Mouse (Mus musculus): ENCODE results near the gene Nsa2.
A peak's percentile ranks its signal among the peaks of the same experiment; 100 is the strongest.
"Not testable (repeated sequence)": the region's sequence is repeated elsewhere in the genome, so short reads cannot be mapped to it uniquely, and the experiment has no call there.

Gene Nsa2

DNA sequence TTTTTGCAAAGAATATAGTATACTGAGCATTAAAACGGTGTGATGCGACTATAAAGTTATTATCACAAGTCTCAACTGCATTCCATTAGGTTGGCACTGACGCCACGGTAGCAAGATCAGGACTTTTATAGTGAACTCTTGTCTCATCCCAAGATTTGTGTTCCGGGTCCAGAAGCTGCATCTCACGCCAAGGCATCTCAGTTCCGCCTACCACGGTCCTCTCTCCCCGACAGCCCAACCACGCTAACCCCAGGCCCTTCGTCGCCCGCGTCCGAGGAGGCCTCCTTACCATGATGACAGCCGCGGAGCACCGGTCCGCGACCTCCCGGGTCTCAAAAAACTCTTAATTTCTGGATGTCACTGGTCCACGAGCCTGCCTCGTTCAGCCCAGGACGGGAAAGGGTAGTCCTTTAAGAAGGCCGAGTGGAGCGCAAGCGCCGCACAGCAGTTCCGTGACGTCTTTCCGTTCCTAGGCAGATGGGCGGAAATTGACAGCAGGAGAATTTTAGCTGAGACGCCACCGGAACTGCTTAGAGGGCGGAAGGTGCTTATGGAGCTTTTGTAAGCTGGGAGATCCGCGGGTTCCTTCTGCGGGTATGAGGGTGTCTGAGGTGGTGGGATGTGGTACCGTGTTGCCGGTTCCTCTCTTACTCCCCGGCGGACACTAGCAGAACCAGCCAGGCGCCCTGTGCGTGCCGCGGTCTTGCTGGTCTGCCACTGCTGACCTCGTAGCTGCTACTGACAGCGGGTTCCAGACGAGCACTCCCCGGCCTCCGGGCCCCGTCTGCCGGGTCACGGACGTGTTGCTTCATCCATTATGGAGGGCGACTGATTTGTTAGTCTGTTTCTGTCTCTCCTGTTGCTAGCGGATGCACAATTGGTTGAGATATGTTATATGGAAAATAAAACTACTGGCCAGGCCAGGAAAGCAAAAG, at the start of gene Nsa2, which contains the start of gene Gfm2:
Gene Nsa2 (minus strand): TSS at position 472 of the 935 bp plus-strand sequence.
Gene Gfm2 (plus strand): TSS at position 472 of the 935 bp plus-strand sequence.
- DNase-seq (ENCODE audit: low read depth, low spot score), result peak; percentile 88

DNA sequence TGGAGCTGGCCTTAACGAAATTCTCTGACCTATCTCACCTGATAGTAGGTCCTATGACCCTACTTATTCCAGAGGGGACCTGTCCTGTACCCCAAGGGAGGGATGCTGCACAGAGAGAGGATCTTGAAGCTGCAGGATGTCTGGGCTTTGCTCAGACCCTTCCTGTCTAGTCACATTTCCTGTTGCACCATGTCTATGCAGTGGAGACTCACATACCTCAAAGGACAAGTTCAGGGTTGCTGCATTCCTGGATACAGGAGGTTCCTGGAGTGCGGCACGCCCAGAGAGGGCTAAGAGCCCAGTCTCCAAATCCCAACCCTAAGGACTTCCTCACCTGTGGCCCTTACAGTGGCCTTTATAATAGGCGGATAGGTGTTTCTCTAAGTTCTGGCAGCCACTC, 48.6 kb upstream of the Nsa2 start:
- DNase-seq (ENCODE audit: low read depth, low spot score), result no peak

DNA sequence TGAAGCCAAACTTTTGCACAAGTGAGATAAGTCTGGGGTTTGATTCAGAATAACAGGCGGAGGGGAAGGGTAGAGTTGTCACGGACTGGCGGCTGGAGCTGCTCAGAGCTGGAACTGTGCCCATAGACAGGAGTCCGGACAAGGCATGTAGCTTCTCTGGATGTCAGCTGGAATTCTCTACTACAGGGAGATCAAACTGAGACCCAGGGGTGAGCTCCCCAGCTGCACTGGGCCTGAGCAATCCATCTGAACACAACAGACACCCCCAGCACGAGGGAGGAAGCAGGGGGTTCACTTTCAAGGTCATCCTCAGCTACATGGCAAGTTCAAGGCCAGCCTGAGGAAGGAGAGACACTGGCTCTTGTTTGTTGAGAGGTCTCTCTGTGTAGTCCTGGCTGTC, 46.9 kb upstream of the Nsa2 start:
- DNase-seq (ENCODE audit: low read depth, low spot score), result no peak

DNA sequence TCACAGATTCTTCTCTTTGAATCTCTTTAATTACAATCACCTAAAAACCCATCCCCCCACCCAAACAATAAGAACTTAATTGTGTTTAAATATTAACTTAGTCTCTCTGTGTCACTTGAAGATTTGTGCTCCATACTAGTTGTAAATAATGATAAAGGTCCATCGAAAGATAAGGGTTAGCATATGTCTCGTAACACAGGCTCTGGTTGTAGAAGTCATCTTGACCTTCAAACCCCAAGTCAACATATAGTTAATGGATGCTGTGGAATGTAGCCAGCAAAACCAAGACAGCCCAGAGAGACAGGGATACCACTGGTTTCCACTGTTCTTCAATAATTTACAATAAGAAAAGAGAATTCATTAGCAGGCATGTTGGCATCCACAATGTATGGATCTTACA, 46.4 kb upstream of the Nsa2 start:
- DNase-seq (ENCODE audit: low read depth, low spot score), result no peak

DNA sequence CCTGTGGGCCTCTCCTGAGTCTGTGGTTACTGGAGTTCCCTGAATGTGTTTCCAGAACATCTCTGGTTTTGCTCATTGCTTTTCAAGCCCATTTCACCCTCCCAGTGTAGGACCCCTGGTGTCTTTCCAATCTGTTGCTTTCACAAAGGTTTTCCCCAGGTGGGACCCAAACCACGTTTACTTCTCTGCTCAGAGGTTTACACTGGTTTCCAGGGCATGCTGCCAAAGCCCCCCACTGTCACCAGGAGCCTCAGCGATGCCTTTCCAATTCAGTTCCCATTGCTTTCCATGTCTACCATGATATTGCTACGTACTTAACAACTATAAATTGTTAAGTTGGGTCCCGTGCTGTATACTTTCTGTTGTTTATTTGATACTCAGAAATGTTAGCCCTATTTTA, 45.1 kb upstream of the Nsa2 start:
- no peak for DNase-seq (ENCODE audit: low read depth, low spot score)

DNA sequence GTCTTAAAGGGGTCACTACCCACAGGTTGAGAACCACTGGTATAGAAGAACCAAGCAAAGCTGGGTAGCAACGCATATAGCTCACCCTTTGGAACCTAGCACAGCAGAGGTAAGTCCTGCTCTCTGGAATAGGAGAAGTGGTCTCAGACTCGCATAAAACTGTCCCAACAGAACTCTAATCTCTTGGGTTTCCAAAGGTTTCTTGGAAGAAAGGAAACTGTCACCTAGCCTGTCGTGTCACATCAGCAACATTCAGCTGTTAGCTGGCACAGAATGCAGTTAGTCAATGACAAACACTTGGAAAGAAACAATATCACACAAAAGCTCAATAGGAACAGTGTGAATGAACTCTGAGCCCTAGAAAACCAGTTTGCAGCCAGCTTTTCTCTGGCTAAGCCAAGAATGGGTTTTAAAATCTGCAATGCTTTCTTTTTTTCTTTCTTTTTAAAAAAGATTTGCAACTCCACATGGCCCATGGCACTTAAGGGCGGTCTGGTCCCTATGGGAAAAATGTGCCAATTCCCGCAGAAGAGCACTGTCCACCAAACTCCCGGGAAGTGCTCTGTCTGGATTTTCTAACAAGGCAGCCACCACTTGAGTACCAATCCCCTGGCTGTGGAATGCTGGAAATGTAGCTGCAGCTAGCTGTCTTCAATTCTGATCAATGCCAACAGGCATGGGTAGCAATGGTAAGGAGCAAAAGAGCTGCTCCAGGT, 42.5 kb upstream of the Nsa2 start:
- no peak for DNase-seq (ENCODE audit: low read depth, low spot score)

DNA sequence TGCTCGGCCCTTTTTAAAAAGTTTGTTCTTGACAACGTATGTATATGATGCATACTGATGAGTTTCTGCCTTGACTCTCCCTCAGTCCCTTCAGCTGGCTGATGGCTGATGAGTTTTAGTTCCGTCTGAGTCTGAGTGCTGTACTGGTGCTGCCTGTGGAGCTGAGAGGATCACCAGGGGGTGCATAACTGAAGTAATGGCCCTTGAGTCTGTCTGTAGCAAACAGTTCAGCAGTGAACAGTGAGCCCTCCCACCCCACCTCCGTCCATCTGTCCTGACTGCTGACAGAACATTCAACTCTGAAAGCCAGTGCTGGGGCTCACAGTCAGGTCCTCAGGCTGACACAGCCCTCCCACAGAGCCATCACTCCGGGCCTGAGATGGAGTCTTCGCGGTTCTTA, 41.2 kb upstream of the Nsa2 start:
- DNase-seq (ENCODE audit: low read depth, low spot score), result no peak

DNA sequence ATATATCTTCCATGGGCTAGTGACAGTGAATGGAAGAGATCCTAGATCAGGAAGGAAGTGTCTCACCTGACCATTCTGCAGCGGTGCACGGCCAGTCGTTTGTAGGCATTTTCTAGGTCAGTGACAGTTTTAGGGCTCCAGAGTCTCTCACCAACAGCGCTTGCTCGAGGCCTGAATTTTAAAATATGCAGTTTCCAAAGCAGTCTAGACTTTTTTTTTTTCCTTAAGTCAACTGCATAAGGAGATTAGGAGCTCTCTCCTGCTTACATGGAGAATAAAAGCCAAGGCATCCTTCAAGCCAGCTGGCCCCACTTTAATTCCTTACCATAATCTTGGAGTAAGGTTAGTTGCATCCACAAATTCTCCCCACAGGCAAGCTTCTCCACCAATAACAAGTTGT, 39.0 kb upstream of the Nsa2 start:
- no peak for DNase-seq (ENCODE audit: low read depth, low spot score)

DNA sequence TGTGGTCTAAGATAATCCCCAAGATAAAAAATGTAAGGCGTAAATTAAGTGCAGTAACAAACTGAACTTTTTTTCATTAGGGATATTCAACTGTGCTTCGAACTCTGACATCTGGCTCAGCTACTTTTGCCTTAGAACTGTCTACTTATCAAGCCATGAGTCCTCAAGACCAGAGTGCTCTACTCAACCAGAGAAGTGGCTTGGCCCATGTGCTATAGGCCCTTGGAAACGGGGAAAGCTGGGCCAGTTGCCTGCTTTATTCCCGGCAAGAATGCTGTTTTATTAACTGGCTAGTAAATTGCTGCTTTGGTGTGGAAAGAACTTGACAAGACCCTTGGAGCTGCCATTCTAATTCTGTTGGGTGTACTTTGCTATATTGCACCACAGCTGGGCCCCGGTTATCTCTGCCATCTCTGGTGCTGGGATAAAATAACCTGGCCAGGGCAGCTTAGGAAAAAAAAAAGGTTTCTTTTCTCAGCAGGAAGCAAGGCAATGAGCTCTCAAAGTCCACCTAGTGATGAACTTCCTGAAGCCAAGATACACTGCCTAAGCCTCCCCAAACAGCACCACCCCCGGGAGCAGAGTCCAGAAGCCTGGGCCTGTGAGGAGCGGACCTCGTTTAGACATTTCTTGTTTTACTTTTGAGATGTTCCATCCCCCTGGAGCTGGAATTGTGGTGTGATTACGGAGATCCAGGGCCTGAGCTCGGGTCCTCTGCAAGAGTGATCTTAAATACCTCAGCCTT, 38.0 kb upstream of the Nsa2 start:
- DNase-seq (ENCODE audit: low read depth, low spot score), result no peak

DNA sequence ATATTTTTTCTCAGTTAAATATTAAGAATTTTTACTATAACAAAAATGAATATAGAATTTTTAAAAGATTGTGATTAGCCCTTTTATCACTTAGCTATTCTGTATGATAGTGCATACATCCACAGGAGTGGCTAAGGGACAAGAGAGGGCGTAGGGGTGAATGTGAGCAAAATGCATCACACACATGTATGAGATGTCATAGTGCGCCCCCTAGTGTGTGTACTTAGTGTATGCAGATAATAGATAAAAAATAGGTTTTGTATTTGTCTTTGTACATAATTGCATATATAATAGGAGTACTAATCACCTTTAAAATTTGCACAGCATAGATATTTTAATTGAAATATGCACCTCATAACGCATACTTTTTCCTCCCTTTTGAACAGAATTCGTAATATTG, 8.1 kb upstream of the Nsa2 start:
- DNase-seq (ENCODE audit: low read depth, low spot score), result no peak

DNA sequence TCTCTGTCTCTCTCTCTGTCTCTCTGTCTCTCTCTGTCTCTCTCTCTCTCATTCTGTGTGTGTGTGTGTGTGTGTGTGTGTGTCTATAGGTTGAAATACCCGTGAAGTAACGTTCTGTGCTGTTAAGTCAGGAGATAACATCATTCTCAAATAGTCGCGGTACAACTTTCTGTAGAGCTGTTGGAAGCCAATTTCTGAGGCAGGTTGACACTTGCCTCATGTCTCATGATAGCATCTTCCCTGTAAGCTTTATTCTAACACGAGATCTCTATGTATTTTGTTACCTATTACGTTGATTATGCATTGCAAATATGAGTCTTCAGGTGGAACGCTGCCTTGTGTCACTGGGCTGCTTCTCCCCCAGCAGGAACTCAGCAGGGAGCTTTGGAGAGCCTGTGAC, 4.6 kb upstream of the Nsa2 start:
- no peak for DNase-seq (ENCODE audit: low read depth, low spot score)

DNA sequence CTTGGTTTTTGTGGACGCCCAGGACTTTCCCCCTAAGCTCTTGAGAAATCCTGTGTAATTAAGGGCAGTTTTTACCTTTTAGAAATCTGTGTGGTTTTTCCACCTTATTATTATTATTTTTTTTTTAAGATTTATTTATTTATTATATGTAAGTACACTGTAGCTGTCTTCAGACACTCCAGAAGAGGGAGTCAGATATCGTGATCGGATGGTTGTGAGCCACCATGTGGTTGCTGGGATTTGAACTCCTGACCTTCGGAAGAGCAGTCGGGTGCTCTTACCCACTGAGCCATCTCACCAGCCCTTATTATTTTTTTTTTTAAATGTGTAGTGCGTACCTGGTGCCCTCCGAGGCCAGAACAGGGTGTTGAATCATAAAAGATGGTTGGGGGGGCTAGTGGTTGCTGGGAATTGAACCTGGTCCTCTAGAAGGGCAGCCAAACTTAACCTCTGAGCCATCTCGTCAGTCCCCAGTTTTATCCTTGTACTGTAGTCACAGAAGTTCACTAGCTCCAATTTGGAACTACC, 731 bp upstream of the Nsa2 start:
- not testable (repeated sequence) for DNase-seq (ENCODE audit: low read depth, low spot score)

DNA sequence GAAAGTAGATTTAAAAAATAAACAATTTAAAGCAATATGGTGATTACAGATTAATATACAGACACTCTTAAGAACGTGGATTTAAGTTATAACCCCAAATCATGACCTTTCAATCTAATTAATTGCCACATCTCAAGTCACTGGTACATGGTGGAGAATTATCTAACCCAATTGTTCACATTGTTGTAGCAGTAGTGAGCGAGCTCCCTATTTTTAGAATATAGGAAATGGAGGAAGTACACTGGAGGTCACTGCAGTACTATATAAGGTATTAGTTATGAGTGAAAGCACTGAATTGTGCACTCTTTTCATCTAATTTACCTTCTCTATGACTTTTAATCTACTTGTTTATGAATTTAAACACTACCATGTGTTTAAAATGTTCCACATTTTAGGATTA, 7.3 kb downstream of the Nsa2 start:
- not testable (repeated sequence) for DNase-seq (ENCODE audit: low read depth, low spot score)

DNA sequence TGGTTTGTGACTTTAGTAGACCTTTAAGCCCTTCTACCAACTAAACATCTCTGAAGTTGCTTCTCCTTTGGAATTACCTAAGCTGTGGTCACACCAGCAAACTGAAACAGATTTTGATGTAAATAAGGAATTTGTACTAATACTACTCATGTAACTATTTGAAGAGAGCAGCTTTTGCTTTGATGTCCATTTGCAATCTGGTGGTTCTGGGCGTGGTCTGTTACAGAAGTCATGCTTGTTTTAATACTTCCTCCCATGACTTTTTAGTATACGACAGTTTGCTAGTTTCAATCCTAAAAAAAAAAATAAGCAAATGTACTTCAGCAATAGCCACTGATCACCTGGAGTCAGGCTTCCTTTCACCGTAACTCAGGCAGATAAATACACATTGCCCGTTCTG, 8.1 kb downstream of the Nsa2 start:
- DNase-seq (ENCODE audit: low read depth, low spot score), result not testable (repeated sequence)

DNA sequence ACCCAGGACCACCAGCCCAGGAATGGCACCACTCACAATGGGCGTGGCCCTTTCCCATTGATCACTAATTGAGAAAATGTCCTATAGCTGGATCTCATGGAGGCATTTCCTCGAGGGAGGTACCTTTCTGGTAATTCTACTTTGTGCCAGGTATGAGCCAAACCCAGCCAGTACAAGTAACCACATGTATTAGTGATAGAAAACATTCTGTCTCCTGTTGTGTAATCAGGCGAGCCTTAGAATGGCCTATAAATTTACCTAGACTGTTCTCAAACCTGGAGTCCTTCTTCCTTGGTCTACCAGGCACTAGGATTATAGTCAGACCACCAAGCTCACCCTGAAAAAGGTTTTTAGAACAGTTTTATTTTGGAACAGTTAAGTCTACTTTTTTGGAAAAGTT, 16.4 kb downstream of the Nsa2 start:
- DNase-seq (ENCODE audit: low read depth, low spot score), result no peak

DNA sequence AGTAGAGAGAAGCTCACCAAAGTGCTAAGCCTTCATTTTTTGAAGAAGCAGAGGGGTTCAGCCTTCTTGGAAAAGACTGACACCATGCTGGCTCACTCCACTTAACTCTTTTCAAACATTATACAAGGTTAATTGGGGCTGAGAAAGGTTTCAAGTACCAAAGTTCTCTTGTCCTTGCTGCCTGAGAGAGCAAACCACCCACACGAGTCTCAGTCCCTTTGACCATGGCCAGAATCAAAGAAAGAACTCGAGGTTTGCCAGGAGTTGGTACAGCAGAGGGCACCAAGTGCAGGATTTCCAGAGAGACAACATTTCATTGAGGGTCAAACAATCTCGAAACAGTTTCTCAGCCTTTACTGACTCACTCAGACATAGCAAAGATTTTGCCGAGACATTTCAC, 28.7 kb downstream of the Nsa2 start:
- DNase-seq (ENCODE audit: low read depth, low spot score), result no peak

DNA sequence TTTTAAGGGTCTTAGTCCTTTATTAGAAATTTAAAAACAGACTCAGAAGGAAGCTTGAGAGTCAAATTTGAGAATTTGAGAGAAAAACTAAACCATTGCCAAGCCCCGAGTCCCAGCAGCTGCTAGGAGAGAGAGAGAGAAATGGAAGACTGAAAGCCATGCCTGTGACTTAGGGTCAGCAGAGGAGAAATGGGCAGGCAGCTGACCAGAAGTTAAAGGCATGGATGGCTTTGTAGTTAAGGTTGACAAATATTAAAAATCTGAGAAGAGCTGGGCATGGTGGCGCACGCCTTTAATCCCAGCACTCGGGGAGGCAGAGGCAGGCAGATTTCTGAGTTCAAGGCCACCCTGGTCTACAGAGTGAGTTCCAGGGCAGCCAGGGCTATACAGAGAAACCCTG, 30.0 kb downstream of the Nsa2 start:
- DNase-seq (ENCODE audit: low read depth, low spot score), result not testable (repeated sequence)

DNA sequence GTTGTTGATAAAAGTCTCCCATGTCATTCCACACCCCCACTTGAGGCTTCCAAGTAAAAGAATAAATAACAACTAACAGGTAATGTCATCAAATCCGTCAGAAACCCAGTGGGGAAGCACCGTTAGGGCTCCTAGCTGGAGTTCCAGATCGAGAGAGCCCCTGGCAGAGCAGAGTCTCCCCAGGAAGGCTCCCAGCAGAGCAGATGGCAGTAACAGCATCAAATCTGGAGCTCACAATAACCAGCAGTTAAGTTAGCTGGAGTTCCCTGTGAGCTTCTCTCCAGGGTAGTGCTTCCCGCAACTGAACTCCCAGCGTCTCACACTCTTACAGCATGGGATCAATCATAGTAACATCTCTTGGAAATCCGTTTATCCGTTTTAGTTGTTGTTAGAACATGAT, 32.7 kb downstream of the Nsa2 start:
- DNase-seq (ENCODE audit: low read depth, low spot score), result no peak

DNA sequence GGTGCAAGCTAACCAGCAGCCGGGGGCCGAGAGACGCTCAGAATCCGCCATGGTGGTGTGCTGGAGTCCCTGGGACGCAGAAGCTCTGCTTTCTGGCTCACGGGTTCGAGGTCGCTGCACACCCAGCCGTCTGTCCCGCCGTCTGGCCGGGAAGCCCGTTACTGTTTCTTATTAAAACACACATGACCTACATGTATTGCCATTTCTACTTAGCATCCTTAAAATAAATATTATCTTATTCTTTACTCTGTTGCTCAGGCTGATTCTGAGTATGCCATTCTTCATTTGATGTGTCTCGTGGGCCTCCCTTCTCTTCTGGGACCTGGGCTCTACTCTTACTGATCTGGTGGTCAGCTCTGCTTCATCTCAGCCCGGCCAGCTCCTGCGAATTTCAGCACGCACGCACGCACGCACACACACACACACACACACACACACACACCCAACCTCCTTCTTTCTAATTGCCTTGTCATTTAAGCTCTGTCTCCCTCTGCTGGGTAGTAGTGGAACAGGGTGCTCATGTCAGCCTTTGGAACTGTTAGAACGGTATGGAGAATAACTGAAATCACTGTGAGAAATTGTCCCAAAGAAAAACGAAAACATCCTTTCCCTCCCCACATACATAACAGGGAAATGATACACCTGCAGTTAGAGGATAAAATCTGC, 38.4 kb downstream of the Nsa2 start, which contains the start of gene Gm6169:
Gene Gm6169 (minus strand): TSS at position 51 of the 666 bp plus-strand sequence.
- no peak for DNase-seq (ENCODE audit: low read depth, low spot score)

DNA sequence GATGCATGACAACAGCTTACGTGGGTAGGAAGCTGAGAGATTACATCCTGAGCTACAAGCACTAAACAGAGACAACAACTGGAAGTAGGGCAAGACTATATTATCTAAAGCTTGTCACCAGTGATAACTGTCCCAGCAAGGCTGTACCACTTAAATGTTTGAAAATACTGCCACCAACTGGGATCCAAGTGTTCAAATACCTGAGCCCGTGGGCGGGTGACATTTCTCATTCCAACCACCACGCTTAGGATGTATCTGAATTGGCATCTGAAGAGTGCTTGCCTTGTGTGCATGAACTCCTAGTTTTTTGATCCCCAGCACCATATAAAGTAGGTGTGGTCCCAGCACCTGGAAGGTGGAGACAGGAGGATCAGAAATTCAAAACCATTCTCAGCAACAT, 42.0 kb downstream of the Nsa2 start:
- no peak for DNase-seq (ENCODE audit: low read depth, low spot score)

DNA sequence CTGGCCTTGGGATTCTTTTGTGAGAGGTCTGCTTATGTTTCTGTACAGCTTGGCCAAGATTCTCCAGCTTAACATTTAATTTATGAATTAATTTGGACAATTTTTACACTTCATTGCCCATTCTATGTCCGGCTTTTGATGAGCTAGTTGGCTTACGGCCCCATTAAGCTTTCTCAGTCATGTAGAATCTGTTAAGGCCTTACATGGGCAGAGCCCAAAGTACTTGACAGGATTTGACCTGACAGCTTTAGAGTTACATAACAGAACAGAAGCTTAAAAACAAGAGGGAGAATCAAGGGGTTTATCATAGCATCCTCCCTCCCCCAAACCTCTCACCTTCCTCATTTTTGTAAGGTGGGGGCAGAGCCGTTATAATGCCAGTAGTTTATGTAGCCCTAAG, 49.6 kb downstream of the Nsa2 start:
- DNase-seq (ENCODE audit: low read depth, low spot score), result no peak

Data from skeletal muscle tissue, adult 2 months (tissue).